Mouse (Mus musculus): ENCODE data around the gene March10.

March10 gene

GRCm38 (mm10) chr11:105467266-105467665 lies 10.7 kb upstream of the March10 start:
- in situ Hi-C loops (cut with MboI, MseI): no loop called here

GRCm38 (mm10) chr11:105466756-105467155 lies 10.2 kb upstream of the March10 start:
- in situ Hi-C loops (cut with MboI, MseI): no loop called here

GRCm38 (mm10) chr11:105465488-105465887 lies 9.0 kb upstream of the March10 start:
- in situ Hi-C loops (cut with MboI, MseI): no loop called here

DNA sequence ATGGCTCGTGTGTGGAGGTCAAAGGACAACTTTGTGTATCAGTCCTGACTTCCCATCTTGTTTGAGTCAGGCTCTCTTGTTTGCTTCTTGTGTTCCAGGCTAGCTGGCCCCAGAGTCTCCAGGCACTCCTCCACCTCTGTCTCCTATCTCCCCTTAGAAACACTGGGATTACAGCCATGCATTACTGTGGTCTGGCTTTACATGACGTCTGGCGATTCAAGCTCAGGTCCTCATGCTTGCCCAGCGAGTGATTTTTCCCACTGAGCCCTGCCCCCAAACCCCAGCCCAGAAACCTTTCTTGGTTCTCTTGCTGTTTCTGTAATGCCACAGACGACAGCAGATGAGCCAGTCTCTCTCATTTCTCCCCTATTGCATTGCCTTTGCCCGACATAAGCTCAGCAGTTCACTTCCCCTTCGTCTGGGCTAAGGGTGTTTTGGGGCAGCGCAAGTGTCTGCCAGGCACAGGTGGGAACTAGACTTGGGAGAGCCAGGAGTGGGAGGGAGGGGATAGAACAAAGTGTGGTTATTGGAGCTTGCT lies 8.0 kb upstream of the March10 start:
- in situ Hi-C loops (cut with MboI, MseI): no loop called here

DNA sequence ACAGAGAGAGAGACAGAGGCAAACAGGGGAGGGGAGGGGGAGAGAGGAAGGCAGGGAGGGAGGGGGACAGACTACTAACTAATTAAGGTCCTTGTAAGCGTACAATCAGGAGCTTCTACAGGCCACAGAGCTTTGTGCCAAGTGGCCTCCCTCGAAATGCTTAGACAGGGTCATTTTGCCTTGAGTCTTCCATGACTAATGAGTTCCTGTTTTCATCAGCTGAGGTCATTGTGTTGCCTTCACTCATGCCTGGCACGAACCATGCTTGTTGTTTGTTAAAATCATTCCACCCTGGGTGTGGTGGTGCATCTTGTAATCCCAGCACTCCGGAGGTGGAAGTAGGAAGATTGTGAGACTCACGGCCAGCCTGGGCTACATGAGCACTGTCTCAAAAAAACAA lies 3.4 kb upstream of the March10 start:
- in situ Hi-C loops (cut with MboI, MseI): no loop called here

GRCm38 (mm10) chr11:105457041-105457440 lies 506 bp upstream of the March10 start:
- in situ Hi-C loops (cut with MboI, MseI): no loop called here

GRCm38 (mm10) chr11:105455118-105455517 lies 1.4 kb downstream of the March10 start:
- in situ Hi-C loops (cut with MboI, MseI): no loop called here

GRCm38 (mm10) chr11:105453084-105453483 lies 3.5 kb downstream of the March10 start:
- in situ Hi-C loops (cut with MboI, MseI): no loop called here

- in situ Hi-C loops (cut with MboI, MseI): no loop called here
Observed at GRCm38 (mm10) chr11:105452504-105452903, 4.0 kb downstream of the March10 start.

- in situ Hi-C loops (cut with MboI, MseI): no loop called here
Observed at GRCm38 (mm10) chr11:105451553-105452135, 4.9 kb downstream of the March10 start.

GRCm38 (mm10) chr11:105449581-105450315 lies 6.8 kb downstream of the March10 start:
- in situ Hi-C loops (cut with MboI, MseI): loop anchor here in 1 of 2 experiments (10.0 kb wide), 1 partner anchor 65 kb away; no protein-coding TSS in a partner anchor

GRCm38 (mm10) chr11:105447661-105448060 lies 8.9 kb downstream of the March10 start:
- in situ Hi-C loops (cut with MboI, MseI): loop anchor here in 1 of 2 experiments (10.0 kb wide), 1 partner anchor 63 kb away; no protein-coding TSS in a partner anchor

- in situ Hi-C loops (cut with MboI, MseI): loop anchor here in 1 of 2 experiments (10.0 kb wide), 1 partner anchor 61 kb away; no protein-coding TSS in a partner anchor
Observed at GRCm38 (mm10) chr11:105446221-105446620, 10.3 kb downstream of the March10 start.

DNA sequence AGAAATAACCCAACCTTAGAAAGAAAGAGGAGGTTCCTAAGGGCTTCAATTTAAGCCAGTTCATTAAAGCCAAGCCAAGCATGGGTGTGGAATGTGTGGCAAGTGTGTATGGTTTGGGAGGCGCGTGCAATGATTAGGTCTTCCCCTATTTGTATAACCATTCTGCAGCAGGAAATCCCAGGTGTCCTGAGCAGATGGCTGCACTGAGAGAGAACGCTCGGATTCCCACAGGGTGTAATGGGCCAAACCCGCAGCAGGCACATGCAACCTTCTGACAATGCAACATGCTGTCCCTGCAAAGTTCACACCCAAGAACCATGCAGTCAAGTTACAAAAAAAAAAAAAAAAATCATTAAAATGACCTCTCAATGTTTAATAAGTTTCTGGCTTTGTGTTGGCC lies 10.8 kb downstream of the March10 start:
- in situ Hi-C loops (cut with MboI, MseI): loop anchor here in 1 of 2 experiments (10.0 kb wide), 1 partner anchor 61 kb away; no protein-coding TSS in a partner anchor

- in situ Hi-C loops (cut with MboI, MseI): loop anchor here in 1 of 2 experiments (10.0 kb wide), 1 partner anchor 60 kb away; no protein-coding TSS in a partner anchor
Observed at GRCm38 (mm10) chr11:105444929-105445328, 11.6 kb downstream of the March10 start.

DNA sequence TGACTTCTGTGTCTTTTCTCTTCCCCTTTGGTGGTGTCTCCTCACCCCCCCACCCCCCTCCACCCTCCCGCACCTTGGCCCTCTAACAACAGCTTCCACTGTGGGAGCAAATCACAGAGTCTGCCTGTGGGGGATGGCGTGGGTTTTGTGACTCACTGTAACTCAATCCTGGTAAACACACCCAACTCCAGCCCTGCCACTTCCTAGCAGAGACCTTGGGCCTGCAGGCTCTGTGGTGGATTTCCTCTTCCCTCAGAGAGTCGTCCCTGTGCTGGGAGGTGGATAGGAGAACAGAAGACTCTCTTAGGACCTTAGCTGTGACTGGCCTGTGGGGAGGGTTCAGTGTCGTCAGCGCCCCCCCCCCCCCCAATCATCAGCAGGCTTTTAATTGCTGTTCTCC lies 13.0 kb downstream of the March10 start:
- in situ Hi-C loops (cut with MboI, MseI): loop anchor here in 1 of 2 experiments (10.0 kb wide), 1 partner anchor 59 kb away; no protein-coding TSS in a partner anchor

GRCm38 (mm10) chr11:105439796-105440195 lies 16.7 kb downstream of the March10 start:
- in situ Hi-C loops (cut with MboI, MseI): loop anchor here in 1 of 2 experiments (10.0 kb wide), 1 partner anchor 55 kb away; no protein-coding TSS in a partner anchor

DNA sequence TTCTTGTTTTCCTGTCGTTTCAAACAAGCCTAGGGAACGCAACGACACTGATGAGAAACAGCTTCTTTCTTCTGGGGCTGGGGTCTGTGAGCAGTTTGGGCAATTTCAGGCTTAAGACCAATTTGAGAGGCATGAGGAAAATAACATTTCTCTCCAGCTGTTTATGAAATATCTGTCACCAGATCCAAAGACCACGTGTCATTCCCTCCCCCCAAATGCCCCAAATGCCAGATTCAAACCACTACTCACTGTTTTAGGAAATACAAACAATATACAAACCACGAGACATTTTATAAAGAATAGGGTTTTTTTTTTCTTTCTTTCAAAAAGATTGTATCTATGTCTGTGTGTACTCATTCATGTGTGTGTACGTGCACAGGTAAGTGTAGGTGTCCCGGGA lies 17.6 kb downstream of the March10 start:
- in situ Hi-C loops (cut with MboI, MseI): no loop called here

DNA sequence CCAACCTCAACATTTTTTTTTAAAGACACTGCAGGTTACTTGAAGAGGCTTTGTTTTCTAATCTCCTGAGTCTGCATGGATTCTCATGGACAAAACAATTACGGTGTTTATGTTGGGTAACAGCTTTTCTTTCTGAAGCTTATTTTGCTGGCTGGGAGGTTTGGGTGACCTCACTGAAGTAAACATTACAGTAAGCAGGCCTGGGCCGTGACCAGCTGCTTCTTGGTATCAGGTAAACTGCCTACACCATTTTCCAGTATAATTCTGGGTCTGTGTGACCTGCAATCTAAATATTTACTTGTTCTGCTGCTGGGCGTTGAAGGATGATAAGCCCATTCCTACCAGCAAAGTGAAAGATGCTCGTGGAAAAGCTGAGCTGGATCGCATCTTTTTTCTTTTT lies 30.1 kb downstream of the March10 start:
- in situ Hi-C loops (cut with MboI, MseI): no loop called here

- in situ Hi-C loops (cut with MboI, MseI): no loop called here
Observed at GRCm38 (mm10) chr11:105424643-105425042, 31.9 kb downstream of the March10 start.

DNA sequence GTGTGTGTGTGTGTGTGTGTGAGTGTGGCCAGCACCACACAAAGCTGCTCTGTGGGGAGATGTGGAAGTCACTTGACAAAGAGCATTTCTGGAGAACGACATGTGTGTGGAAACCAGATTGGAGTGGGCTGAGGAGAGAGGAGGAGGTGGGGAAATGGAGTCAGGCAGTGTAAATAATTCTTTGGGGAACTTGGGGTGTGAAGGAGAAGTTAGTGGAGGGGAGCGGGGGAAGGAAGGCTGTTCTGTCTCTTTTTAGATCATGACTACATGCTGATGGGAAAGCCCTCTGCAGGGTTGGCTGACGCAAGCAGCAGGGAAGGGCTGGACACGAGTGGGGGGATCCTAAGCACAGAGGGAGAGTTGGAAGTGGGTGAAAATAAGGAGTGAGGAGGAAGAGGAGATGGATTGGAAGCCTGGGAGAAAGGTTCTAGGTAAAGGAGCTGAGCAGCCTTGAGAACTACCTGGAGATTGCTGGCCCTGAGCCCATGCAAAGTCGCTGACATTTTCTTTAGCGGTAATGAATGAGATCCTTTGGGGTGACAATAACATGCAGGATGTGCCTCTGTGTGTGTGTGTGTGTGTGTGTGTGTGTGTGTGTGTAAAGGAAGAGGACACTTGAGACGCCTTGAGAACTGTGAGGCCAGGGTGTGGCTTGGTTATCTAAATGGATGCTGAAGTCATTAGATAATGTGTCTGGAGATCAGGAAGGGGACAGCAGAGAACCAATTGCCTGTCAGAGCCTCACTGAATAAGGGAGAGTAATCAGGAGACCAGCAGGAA lies 35.7 kb downstream of the March10 start:
- in situ Hi-C loops (cut with MboI, MseI): no loop called here

- in situ Hi-C loops (cut with MboI, MseI): no loop called here
Observed at GRCm38 (mm10) chr11:105419946-105420345, 36.6 kb downstream of the March10 start.
